Mouse (Mus musculus): ENCODE results near the gene Pmfbp1. TPM values are rescaled to one million over a fixed set of nuclear protein-coding genes. Genes with fewer than 3 reads are reported as not detected.

Pmfbp1 gene
- polyA plus RNA-seq (2017; shearing (Covaris generic)), result not detected

DNA sequence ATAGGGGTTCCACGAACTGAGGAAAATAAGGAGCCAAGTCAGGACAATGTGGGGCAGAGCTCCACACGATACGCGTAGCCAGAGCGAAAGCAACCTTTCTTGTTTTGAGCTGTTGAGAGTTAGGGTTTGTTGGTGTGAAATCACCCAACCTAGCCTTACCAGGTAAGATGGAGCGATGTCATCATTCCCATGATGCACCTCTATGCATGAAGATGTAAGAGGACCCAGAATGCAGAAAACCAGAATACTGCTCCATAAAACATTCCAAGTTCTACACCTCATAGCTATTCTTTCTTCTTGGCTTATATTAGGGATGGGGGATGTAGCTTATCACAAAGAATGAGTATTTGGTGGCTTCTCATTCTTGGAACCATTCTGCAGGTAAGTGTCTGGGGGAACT is at the start of gene Pmfbp1:
TSS of gene Pmfbp1 (plus strand) at position 301 of the 400 bp plus-strand sequence.

DNA sequence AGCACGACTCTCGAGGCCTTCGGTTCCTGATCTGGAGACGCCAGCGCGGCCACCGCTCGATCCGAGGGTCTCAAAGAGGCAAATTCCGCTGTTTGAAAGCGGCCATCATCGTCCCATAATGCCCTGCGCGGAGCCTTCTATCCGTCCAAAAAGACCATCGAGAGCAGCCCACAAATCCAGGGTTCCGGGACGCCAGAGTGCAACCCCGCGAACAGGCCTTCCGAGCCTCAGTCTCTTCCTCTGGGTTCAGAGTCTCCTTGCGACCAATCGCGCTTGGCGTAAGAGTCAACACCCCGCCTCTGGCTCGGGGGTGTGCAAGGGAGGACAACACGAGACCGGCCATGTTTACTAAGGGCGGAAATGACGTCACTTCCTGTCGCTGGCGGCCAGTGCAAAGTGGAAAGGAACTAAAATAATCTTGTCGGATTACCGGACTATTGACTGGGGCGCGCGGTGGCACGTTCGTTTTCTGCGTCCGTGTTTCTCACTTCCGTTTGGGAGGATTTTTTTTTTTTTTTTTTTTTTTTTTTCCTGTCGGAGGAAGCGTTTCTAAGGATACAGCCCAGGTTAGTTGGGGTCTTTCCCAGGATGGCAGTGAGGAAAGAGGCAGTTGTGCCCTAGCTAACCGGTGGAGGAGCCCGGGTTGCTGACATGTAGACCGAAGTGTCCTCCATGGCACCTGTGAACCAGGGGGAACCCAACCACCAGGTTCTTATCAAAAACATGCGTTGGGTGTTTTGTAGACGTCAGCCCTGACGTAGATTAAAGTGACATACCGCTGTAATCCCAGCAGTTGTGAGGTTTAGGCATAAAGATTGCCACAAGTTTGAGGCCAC is 71.9 kb downstream of the Pmfbp1 start, which contains the start of the genes Dhx38 and Txnl4b:
TSS of gene Dhx38 (minus strand) at position 364 of the 836 bp plus-strand sequence.
TSS of gene Txnl4b (plus strand) at position 395 of the 836 bp plus-strand sequence.

GRCm38 (mm10) chr8:109578900-109579301 is 85.1 kb downstream of the Pmfbp1 start, which contains the start of gene Hp:
TSS of gene Hp (minus strand) at chr8:109579172.

Other genes with a start within 250 kb of the Pmfbp1 start
- gene Dhx38, start 71.8 kb downstream of the Pmfbp1 start, polyA plus RNA-seq (2017; shearing (Covaris generic)), result 36.1 TPM
- gene Txnl4b, start 71.9 kb downstream of the Pmfbp1 start, polyA plus RNA-seq (2017; shearing (Covaris generic)), result 8.5 TPM
- gene Hp, start 85.1 kb downstream of the Pmfbp1 start, polyA plus RNA-seq (2017; shearing (Covaris generic)), result 0.30 TPM
- 44.1 TPM for gene Dhodh, start 114.6 kb downstream of the Pmfbp1 start, polyA plus RNA-seq (2017; shearing (Covaris generic))
- 2.1 TPM for gene Pkd1l3, start 120.5 kb downstream of the Pmfbp1 start, polyA plus RNA-seq (2017; shearing (Covaris generic))
- 163 TPM for gene Ist1, start 199.2 kb downstream of the Pmfbp1 start, polyA plus RNA-seq (2017; shearing (Covaris generic))
- gene Zfp821, start 211.5 kb downstream of the Pmfbp1 start, polyA plus RNA-seq (2017; shearing (Covaris generic)), result 3.8 TPM
- gene Atxn1l, start 243.7 kb downstream of the Pmfbp1 start, polyA plus RNA-seq (2017; shearing (Covaris generic)), result 1.4 TPM